Mouse (Mus musculus) myocyte (in vitro differentiated cells): ENCODE measurements around the gene Ncbp2. TPM values are rescaled to one million over a fixed set of nuclear protein-coding genes. Genes with fewer than 3 reads are reported as not detected.

Source experiments
- H3K27me3 ChIP-seq: one replicate; pipeline ENCODE4 v1.6.1; 2011; ENCODE audit not compliant: control insufficient read depth, insufficient read depth, insufficient read length
- H3K36me3 ChIP-seq: one replicate; pipeline ENCODE4 v1.6.1; 2011; ENCODE audit not compliant: control insufficient read depth, insufficient read depth
- H3K4me2 ChIP-seq: one replicate; pipeline ENCODE4 v1.6.1; 2011; ENCODE audit warnings: low read depth, control low read depth
- H3K4me3 ChIP-seq: one replicate; pipeline ENCODE4 v1.5.1; 2011; ENCODE audit warnings: mild to moderate bottlenecking, control low read depth, moderate library complexity
- H3K79me2 ChIP-seq: one replicate; pipeline ENCODE4 v1.6.1; 2011; ENCODE audit not compliant: control insufficient read depth, insufficient read depth
- H3ac ChIP-seq: one replicate; pipeline ENCODE4 v1.6.1; 2011; ENCODE audit not compliant: control insufficient read depth, insufficient read length
- CEBPB ChIP-seq: IDR thresholded peaks from 2 replicates; pipeline ENCODE4 v1.6.1; 2011; ENCODE audit warnings: mild to moderate bottlenecking, moderate library complexity; ENCODE audit not compliant: poor library complexity, insufficient read depth, severe bottlenecking
- E2F4 ChIP-seq: IDR thresholded peaks from one replicate; pipeline ENCODE4 v1.6.1; 2011; ENCODE audit warnings: mild to moderate bottlenecking, control low read depth, moderate library complexity; ENCODE audit not compliant: insufficient read depth
- MAX ChIP-seq: IDR thresholded peaks from one replicate; pipeline ENCODE4 v1.6.1; 2011; ENCODE audit warnings: low read depth, mild to moderate bottlenecking, control low read depth
- MYOD1 ChIP-seq, 3 experiments: IDR thresholded peaks; one replicate each; pipeline ENCODE4 v1.6.1; 2011; ENCODE audit warnings: control low read depth in 2 of 3, low read depth in 2 of 3, mild to moderate bottlenecking in 2 of 3, moderate library complexity in 1 of 3; ENCODE audit not compliant: insufficient read length in 2 of 3, control insufficient read depth in 1 of 3
- MYOG ChIP-seq, 3 experiments: IDR thresholded peaks; one replicate each; pipeline ENCODE4 v1.6.1; 2011; ENCODE audit warnings: control low read depth in 2 of 3, low read depth in 2 of 3, mild to moderate bottlenecking in 2 of 3; ENCODE audit not compliant: insufficient read length in 2 of 3, control insufficient read depth in 1 of 3, insufficient read depth in 1 of 3
- POLR2A ChIP-seq: IDR thresholded peaks from one replicate; pipeline ENCODE4 v1.6.1; 2011; ENCODE audit warnings: low read depth, mild to moderate bottlenecking, control low read depth, moderate library complexity; ENCODE audit not compliant: insufficient read length
- POLR2AphosphoS2 ChIP-seq: IDR thresholded peaks from one replicate; pipeline ENCODE4 v1.6.1; 2011; ENCODE audit warnings: low read depth, control low read depth; ENCODE audit not compliant: insufficient read length
- REST ChIP-seq: IDR thresholded peaks from one replicate; pipeline ENCODE4 v1.6.1; 2011; ENCODE audit warnings: mild to moderate bottlenecking, control low read depth, moderate library complexity; ENCODE audit not compliant: insufficient read depth, insufficient read length
- SRF ChIP-seq: IDR thresholded peaks from one replicate; pipeline ENCODE4 v1.6.1; 2011; ENCODE audit warnings: low read depth; ENCODE audit not compliant: control insufficient read depth, insufficient read length
- TCF12 ChIP-seq: IDR thresholded peaks from one replicate; pipeline ENCODE4 v1.6.1; 2011; ENCODE audit warnings: mild to moderate bottlenecking, control low read depth; ENCODE audit not compliant: poor library complexity, insufficient read depth, severe bottlenecking
- TCF3 ChIP-seq: IDR thresholded peaks from one replicate; pipeline ENCODE4 v1.6.1; 2011; ENCODE audit warnings: low read depth, control low read depth; ENCODE audit not compliant: insufficient read length
- USF1 ChIP-seq: IDR thresholded peaks from one replicate; pipeline ENCODE4 v1.6.1; 2011; ENCODE audit warnings: low read depth, mild to moderate bottlenecking, control low read depth, moderate library complexity
- polyA plus RNA-seq: library from polyadenylated mRNA; unstranded; fragments of >200 nt; fragmentation: generic; extraction: Trizol; gene quantifications from one replicate; pipeline ENCODE4 v1.2.1, GENCODE M21; 2012; ENCODE audit warnings: missing spikeins

Gene Ncbp2
- polyA plus RNA-seq, 1 experiment: 19.9 TPM

DNA sequence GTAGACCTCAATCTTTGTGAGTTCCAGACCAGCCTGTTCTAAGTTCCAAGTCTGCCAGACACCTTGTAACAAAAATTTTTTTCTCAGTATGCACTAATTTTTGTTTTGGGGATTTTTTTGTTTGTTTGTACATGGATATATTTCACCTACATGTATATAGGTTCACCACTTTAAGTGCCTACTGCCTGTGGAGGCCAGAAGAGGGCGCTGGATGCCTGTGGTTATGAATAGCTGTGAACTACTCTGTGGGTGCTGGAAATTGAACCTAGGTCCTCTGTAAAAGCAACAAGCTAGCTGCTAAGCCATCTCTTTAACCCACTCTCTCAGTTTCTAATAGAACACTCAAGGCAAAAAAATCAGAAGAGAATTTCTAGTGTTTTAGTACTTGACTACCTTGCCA lies 43.7 kb downstream of the Ncbp2 start:
- Histone ChIP-seq H3K36me3 (peaks cover 23% of the 10 kb centered on the region), H3K4me2 (no peak overlapping the region)
- TF ChIP-seq MYOD1 (IDR thresholded peaks at IDR 0.05; ENCODE audit: control insufficient read depth in 1 of 3, insufficient read length in 2 of 3, low read depth in 2 of 3): no peak
- no peak for TF ChIP-seq USF1
- TF ChIP-seq SRF: no peak
- TF ChIP-seq E2F4: no peak
- TF ChIP-seq POLR2AphosphoS2: no peak
- no peak for TF ChIP-seq TCF3
- no peak for TF ChIP-seq REST
- no peak for TF ChIP-seq TCF12
- no peak for TF ChIP-seq MYOG (IDR thresholded peaks at IDR 0.05; ENCODE audit: control insufficient read depth in 1 of 3, insufficient read depth in 1 of 3, insufficient read length in 2 of 3, low read depth in 2 of 3)
- TF ChIP-seq POLR2A: no peak
- no peak for TF ChIP-seq CEBPB
- TF ChIP-seq MAX: no peak

DNA sequence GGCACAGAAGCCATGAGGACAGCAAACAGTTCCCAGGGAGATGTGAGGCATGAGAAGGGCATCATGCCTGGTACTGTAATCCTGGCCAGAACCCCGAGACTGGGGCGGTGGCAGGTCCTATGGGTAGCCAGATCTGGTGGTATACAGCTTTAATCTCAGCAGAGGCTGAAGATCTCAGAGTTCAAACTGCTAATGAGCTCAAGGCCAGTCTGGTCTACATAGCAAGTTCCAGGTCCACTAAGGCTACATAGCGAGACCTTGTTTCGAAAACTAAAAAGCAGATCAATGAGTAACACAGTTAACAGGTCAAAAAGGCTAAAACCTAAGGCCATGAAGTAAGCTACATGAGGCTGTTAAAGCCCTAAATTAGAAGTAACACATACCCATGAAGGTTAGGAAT lies 44.9 kb downstream of the Ncbp2 start:
- Histone ChIP-seq H3ac (no peak overlapping the region), H3K4me3 (no peak overlapping the region), H3K36me3 (peaks cover 18% of the 10 kb centered on the region), H3K79me2 (peaks cover 48% of the 10 kb centered on the region), H3K4me2 (no peak overlapping the region), H3K27me3 (no peaks in the 10 kb centered on the region)
- TF ChIP-seq TCF3: no peak
- no peak for TF ChIP-seq E2F4
- TF ChIP-seq MYOD1 (IDR thresholded peaks at IDR 0.05; ENCODE audit: control insufficient read depth in 1 of 3, insufficient read length in 2 of 3, low read depth in 2 of 3): no peak
- no peak for TF ChIP-seq TCF12
- no peak for TF ChIP-seq CEBPB
- TF ChIP-seq POLR2AphosphoS2: no peak
- TF ChIP-seq USF1: no peak
- TF ChIP-seq SRF: no peak
- no peak for TF ChIP-seq POLR2A
- no peak for TF ChIP-seq REST
- no peak for TF ChIP-seq MYOG (IDR thresholded peaks at IDR 0.05; ENCODE audit: control insufficient read depth in 1 of 3, insufficient read depth in 1 of 3, insufficient read length in 2 of 3, low read depth in 2 of 3)
- no peak for TF ChIP-seq MAX

More for the DNA sequence above, 43.7 kb downstream of the Ncbp2 start:
- Histone ChIP-seq H3K4me3 (no peak overlapping the region), H3K79me2 (peaks cover 36% of the 10 kb centered on the region), H3ac (no peak overlapping the region), H3K27me3 (no peaks in the 10 kb centered on the region)

DNA sequence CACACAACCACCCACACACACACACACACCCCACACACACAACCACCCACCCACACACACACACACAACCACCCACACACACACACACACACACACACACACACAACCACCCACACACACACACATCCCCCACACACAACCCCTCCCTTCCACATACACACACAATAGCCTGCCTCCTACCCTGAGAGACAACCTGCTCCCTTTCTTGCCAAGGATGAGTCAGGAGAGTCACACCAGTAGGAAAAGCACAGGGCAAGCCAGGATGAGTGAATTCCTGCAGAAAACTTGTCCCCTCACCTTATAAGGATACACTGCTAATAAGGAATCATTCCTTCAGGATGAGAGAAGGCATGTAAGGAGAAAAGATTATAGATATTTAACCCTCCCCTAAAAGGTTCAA lies 45.6 kb downstream of the Ncbp2 start:
- peaks cover 54% of the 10 kb centered on the region for H3K79me2 ChIP-seq
- no peak for TF ChIP-seq MAX
- TF ChIP-seq E2F4: no peak
- no peak for TF ChIP-seq TCF12
- no peak for TF ChIP-seq POLR2AphosphoS2
- no peak for TF ChIP-seq CEBPB
- no peak for TF ChIP-seq REST
- no peak for TF ChIP-seq SRF
- no peak for TF ChIP-seq TCF3
- no peak for TF ChIP-seq POLR2A
- TF ChIP-seq MYOG (IDR thresholded peaks at IDR 0.05; ENCODE audit: control insufficient read depth in 1 of 3, insufficient read depth in 1 of 3, insufficient read length in 2 of 3, low read depth in 2 of 3): no peak
- TF ChIP-seq USF1: no peak
- TF ChIP-seq MYOD1 (IDR thresholded peaks at IDR 0.05; ENCODE audit: control insufficient read depth in 1 of 3, insufficient read length in 2 of 3, low read depth in 2 of 3): no peak
- no peak overlapping the region for H3K4me3 ChIP-seq
- H3K36me3 ChIP-seq: peaks cover 13% of the 10 kb centered on the region
- H3ac ChIP-seq: no peak overlapping the region
- H3K27me3 ChIP-seq: no peaks in the 10 kb centered on the region
- no peak overlapping the region for H3K4me2 ChIP-seq

DNA sequence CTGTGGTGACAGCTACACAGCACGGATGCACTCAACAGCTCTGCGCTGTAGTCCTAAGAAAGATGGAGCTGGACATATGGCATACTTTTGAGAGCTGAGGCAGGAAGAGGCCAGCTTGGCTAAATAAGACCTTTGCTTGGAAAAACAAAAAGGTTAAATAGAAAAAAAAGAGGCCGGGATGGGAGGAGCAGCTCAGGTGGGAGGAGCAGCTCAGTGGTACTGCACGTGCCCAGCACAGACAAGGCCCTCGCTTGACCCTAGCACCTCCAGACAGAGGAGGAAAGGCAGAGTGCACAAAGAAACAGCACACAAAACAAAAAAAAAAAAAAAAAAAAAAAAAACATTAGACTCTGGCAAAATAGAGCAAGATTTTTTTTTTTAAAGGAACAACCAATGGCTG lies 48.1 kb downstream of the Ncbp2 start:
- TF ChIP-seq CEBPB: no peak
- no peak overlapping the region for H3ac ChIP-seq
- H3K4me3 ChIP-seq: no peak overlapping the region
- H3K79me2 ChIP-seq: peaks cover 78% of the 10 kb centered on the region
- H3K36me3 ChIP-seq: no peaks in the 10 kb centered on the region
- H3K4me2 ChIP-seq: no peak overlapping the region
- H3K27me3 ChIP-seq: no peaks in the 10 kb centered on the region
